Mouse (Mus musculus): ENCODE results near the gene Cdk14. TPM values are rescaled to one million over a fixed set of nuclear protein-coding genes. Genes with fewer than 3 reads are reported as not detected.

The Cdk14 gene
- polyA plus RNA-seq, 1 experiment from 2014 or later: 34.3 TPM

DNA sequence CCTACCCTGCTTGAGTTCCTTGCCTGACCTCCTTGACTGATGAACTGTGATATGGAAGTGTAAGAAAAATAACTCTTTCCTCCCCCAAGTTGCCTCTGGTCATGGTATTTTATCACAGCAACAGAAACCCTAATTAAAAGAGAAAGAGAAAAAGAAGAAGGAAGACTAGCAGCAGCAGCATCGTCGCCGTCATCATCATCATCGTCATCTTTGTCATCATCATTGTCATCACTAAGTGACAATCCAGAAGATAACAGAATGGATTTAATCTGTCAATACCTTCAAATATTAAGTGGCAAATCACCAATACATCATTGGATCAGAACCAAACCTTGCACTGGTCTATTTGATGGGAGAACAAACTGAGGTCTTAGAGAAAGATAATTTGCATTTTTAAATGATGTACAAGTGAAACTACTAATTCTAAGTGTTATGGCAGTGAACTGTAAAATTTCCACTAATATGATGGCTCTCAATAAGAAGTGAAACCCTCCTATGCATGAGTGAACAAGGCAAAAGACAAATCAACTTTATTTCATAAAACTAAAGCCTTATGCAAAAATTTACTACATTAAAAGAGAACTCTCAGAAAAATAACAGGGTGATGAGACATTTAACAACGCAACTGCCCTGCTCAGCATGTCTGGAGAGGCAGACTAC is 225.4 kb downstream of the Cdk14 start:
- no peak overlapping the region for H3K9ac ChIP-seq (replicated peaks)
- no peaks in the 10 kb centered on the region for H3K9me3 ChIP-seq
- H3K27ac ChIP-seq: no peak overlapping the region
- no peaks in the 10 kb centered on the region for H3K4me1 ChIP-seq (replicated peaks)
- no peak overlapping the region for H3K4me2 ChIP-seq (replicated peaks)
- no peaks in the 10 kb centered on the region for H3K27me3 ChIP-seq
- 95% methylated on average over 5 of the region's 5 CpGs for WGBS
- ATAC-seq: no peak
- no peaks in the 10 kb centered on the region for H3K36me3 ChIP-seq
- no peak overlapping the region for H3K4me3 ChIP-seq (replicated peaks)

GRCm38 (mm10) chr5:5189590-5189989 is 230.5 kb downstream of the Cdk14 start:
- Histone ChIP-seq H3K27ac (no peak overlapping the region), H3K36me3 (no peaks in the 10 kb centered on the region), H3K27me3 (no peaks in the 10 kb centered on the region), H3K4me1 (replicated peaks) (no peaks in the 10 kb centered on the region), H3K4me3 (replicated peaks) (no peak overlapping the region), H3K9ac (replicated peaks) (no peak overlapping the region), H3K4me2 (replicated peaks) (no peak overlapping the region), H3K9me3 (no peaks in the 10 kb centered on the region)
- no peak for ATAC-seq
- 96% methylated on average over 1 of the region's 1 CpGs for WGBS

DNA sequence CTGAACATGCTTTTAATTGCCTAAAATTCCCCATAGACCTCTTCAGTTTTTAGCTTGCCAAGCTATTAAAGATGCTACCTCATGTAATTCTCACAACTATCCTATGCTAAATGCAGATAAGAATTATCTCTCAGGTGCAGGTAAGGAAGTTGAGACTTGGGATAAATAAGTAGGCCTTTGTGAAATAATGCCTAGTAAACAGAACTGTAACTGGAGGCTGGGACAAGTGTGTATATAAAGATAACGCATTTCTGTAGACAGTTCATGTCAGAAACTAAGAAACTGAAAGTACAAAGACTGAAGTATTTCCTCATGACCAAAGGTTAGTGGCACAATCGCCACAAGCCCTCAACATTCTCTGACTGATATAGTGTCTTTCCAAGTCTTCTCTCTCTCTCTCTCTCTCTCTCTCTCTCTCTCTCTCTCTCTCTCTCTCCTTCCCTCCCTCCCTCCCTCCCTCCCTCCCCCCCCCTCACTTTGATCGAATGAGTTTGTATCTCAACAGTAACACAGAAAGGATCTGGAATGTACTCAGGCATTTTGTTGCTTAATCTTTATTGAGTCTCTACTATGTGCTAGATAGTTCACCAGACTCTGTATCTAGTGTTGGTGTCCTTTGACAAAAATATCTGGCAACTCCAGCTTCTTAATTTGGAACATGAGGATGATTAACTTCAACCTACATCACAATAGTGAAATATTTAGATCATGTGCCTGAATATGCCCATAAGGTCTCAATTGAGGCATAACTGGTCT is 233.9 kb downstream of the Cdk14 start:
- WGBS: 89% methylated on average over 3 of the region's 3 CpGs
- no peak for ATAC-seq
- Histone ChIP-seq H3K36me3 (no peaks in the 10 kb centered on the region), H3K4me3 (replicated peaks) (no peak overlapping the region), H3K27me3 (no peaks in the 10 kb centered on the region), H3K9me3 (no peaks in the 10 kb centered on the region), H3K4me1 (replicated peaks) (peaks cover 3% of the 10 kb centered on the region; the same call in 1 of the 2 replicates), H3K9ac (replicated peaks) (no peak overlapping the region), H3K4me2 (replicated peaks) (no peak overlapping the region), H3K27ac (no peak overlapping the region)

GRCm38 (mm10) chr5:5185521-5185920 is 234.6 kb downstream of the Cdk14 start:
- no peaks in the 10 kb centered on the region for H3K36me3 ChIP-seq
- no peak overlapping the region for H3K4me3 ChIP-seq (replicated peaks)
- H3K4me1 ChIP-seq (replicated peaks): peaks cover 3% of the 10 kb centered on the region; the same call in 1 of the 2 replicates
- H3K27ac ChIP-seq: no peak overlapping the region
- H3K4me2 ChIP-seq (replicated peaks): no peak overlapping the region
- H3K27me3 ChIP-seq: no peaks in the 10 kb centered on the region
- ATAC-seq: no peak
- no peaks in the 10 kb centered on the region for H3K9me3 ChIP-seq
- H3K9ac ChIP-seq (replicated peaks): no peak overlapping the region

GRCm38 (mm10) chr5:5180711-5181110 is 239.4 kb downstream of the Cdk14 start:
- H3K4me2 ChIP-seq (replicated peaks): no peak overlapping the region
- H3K9me3 ChIP-seq: no peaks in the 10 kb centered on the region
- H3K27me3 ChIP-seq: no peaks in the 10 kb centered on the region
- no peak overlapping the region for H3K4me3 ChIP-seq (replicated peaks)
- no peaks in the 10 kb centered on the region for H3K36me3 ChIP-seq
- WGBS: 90% methylated on average over 2 of the region's 2 CpGs
- H3K27ac ChIP-seq: no peak overlapping the region
- no peak for ATAC-seq
- H3K4me1 ChIP-seq (replicated peaks): peaks cover 3% of the 10 kb centered on the region; the same call in 1 of the 2 replicates
- no peak overlapping the region for H3K9ac ChIP-seq (replicated peaks)

GRCm38 (mm10) chr5:5180311-5180710 is 239.8 kb downstream of the Cdk14 start:
- no peak for ATAC-seq
- Histone ChIP-seq H3K36me3 (no peaks in the 10 kb centered on the region), H3K4me2 (replicated peaks) (no peak overlapping the region), H3K4me1 (replicated peaks) (peaks cover 3% of the 10 kb centered on the region; the same call in 1 of the 2 replicates), H3K9me3 (no peaks in the 10 kb centered on the region), H3K4me3 (replicated peaks) (no peak overlapping the region), H3K27ac (no peak overlapping the region), H3K9ac (replicated peaks) (no peak overlapping the region), H3K27me3 (no peaks in the 10 kb centered on the region)

- no peaks in the 10 kb centered on the region for H3K36me3 ChIP-seq
- no peak for ATAC-seq
- H3K4me1 ChIP-seq (replicated peaks): 0 out of 2 replicates have a peak, but pooled peaks cover 3% of the 10 kb centered on the region
Observed at GRCm38 (mm10) chr5:5176052-5176451, 244.1 kb downstream of the Cdk14 start.

DNA sequence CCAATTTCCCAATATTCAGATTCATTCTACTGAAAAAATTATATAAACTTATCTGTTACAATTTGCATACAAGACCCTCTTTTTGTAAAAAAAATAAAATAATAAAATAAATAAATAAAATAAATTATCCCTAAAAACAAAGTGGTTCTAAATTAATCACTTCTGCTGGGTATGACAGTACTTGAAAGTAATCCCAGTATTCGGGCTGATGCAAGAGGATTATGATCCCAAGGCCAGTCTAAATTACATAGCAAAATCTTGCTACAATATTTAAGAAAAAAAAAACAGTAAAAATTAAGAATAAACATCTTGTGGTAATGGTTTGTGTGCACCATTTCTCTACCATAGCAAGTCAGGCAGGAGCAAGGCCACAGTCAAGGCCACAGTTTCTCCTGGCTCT is 244.5 kb downstream of the Cdk14 start:
- H3K27me3 ChIP-seq: no peaks in the 10 kb centered on the region
- H3K4me1 ChIP-seq (replicated peaks): 0 out of 2 replicates have a peak, but pooled peaks cover 3% of the 10 kb centered on the region
- no peaks in the 10 kb centered on the region for H3K36me3 ChIP-seq
- H3K9ac ChIP-seq (replicated peaks): no peak overlapping the region
- no peak overlapping the region for H3K4me3 ChIP-seq (replicated peaks)
- WGBS: 83% methylated on average over 1 of the region's 1 CpGs
- no peak overlapping the region for H3K4me2 ChIP-seq (replicated peaks)
- H3K9me3 ChIP-seq: no peaks in the 10 kb centered on the region
- H3K27ac ChIP-seq: no peak overlapping the region
- no peak for ATAC-seq

More at GRCm38 (mm10) chr5:5176052-5176451, 244.1 kb downstream of the Cdk14 start:
- no peak overlapping the region for H3K27ac ChIP-seq
- H3K27me3 ChIP-seq: no peaks in the 10 kb centered on the region
- H3K9me3 ChIP-seq: no peaks in the 10 kb centered on the region
- WGBS: 68% methylated on average over 10 of the region's 10 CpGs
- H3K4me2 ChIP-seq (replicated peaks): no peak overlapping the region
- H3K9ac ChIP-seq (replicated peaks): no peak overlapping the region
- no peak overlapping the region for H3K4me3 ChIP-seq (replicated peaks)

DNA sequence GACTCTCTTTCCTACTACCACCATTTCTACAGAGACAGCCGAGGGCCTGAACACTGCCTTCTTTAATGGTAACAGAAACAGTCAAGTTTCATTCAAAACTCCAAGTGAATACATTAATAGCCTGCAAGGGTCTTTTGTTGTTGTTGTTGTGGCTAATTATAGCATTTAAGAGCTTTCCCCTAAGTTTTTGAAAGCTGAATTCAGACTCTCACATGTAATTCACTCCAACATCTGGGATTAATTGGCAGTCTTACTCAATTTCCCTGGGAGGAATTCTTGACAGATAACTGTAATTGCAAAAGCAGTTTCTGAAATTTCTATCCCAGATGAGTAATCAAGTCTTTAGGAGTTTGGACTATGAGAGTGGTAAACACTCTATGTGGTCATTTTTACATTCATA is 245.0 kb downstream of the Cdk14 start:
- Histone ChIP-seq H3K4me3 (replicated peaks) (no peak overlapping the region), H3K36me3 (no peaks in the 10 kb centered on the region), H3K4me1 (replicated peaks) (0 out of 2 replicates have a peak, but pooled peaks cover 3% of the 10 kb centered on the region), H3K27ac (no peak overlapping the region), H3K27me3 (no peaks in the 10 kb centered on the region), H3K4me2 (replicated peaks) (no peak overlapping the region), H3K9me3 (no peaks in the 10 kb centered on the region), H3K9ac (replicated peaks) (no peak overlapping the region)
- no peak for ATAC-seq
- 52% methylated on average over 1 of the region's 1 CpGs for WGBS

GRCm38 (mm10) chr5:5166086-5166485 is 254.0 kb downstream of the Cdk14 start:
- ATAC-seq: no peak
- no peak overlapping the region for H3K9ac ChIP-seq (replicated peaks)
- no peaks in the 10 kb centered on the region for H3K27me3 ChIP-seq
- H3K4me3 ChIP-seq (replicated peaks): no peak overlapping the region
- WGBS: 32% methylated on average over 2 of the region's 2 CpGs
- H3K4me1 ChIP-seq (replicated peaks): 0 out of 2 replicates have a peak, but pooled peaks cover 5% of the 10 kb centered on the region
- no peak overlapping the region for H3K4me2 ChIP-seq (replicated peaks)
- no peaks in the 10 kb centered on the region for H3K36me3 ChIP-seq
- H3K9me3 ChIP-seq: no peaks in the 10 kb centered on the region; the same call in 1 of the 2 replicates
- H3K27ac ChIP-seq: no peak overlapping the region

DNA sequence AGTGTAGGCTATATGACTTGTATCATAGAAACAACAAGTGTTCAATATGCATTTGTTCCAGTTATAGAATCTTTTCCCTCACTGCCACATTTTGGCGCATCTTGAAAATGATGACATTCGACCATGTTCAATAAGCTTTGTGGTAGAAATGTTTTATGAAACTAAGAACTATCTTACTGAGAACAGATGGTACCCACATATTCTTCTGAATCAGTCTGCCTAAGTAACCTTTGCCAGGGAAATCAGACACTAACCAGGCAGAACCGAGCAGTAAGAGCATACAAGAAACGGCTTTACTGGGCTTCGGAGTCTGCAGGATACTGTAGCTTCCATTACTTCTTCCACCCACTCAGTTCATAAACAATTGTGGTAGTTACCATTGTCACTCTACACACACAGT is 255.8 kb downstream of the Cdk14 start:
- Histone ChIP-seq H3K27me3 (no peaks in the 10 kb centered on the region), H3K9me3 (no peaks in the 10 kb centered on the region; the same call in 1 of the 2 replicates), H3K36me3 (no peaks in the 10 kb centered on the region), H3K9ac (replicated peaks) (no peak overlapping the region), H3K4me1 (replicated peaks) (0 out of 2 replicates have a peak, but pooled peaks cover 5% of the 10 kb centered on the region), H3K4me3 (replicated peaks) (no peak overlapping the region), H3K27ac (no peak overlapping the region), H3K4me2 (replicated peaks) (no peak overlapping the region)
- 97% methylated on average over 5 of the region's 5 CpGs for WGBS
- no peak for ATAC-seq

- 93% methylated on average over 2 of the region's 2 CpGs for WGBS
- no peak overlapping the region for H3K27ac ChIP-seq
- H3K4me3 ChIP-seq (replicated peaks): no peak overlapping the region
- no peak overlapping the region for H3K9ac ChIP-seq (replicated peaks)
- 0 out of 2 replicates have a peak, but pooled peaks cover 5% of the 10 kb centered on the region for H3K4me1 ChIP-seq (replicated peaks)
- H3K27me3 ChIP-seq: no peaks in the 10 kb centered on the region
- no peaks in the 10 kb centered on the region; the same call in 1 of the 2 replicates for H3K9me3 ChIP-seq
- no peak for ATAC-seq
- H3K36me3 ChIP-seq: no peaks in the 10 kb centered on the region
- H3K4me2 ChIP-seq (replicated peaks): no peak overlapping the region
Observed at GRCm38 (mm10) chr5:5163823-5164222, 256.3 kb downstream of the Cdk14 start.
